Mouse (Mus musculus) urinary bladder, postnatal 10 days (tissue): ENCODE measurements at regions not wholly inside any gene's neighbourhood (a gene's known extent, or its start where the extent isn't known, plus 50 kb on each side); places are given as distances from the start of the nearest gene placed in this dataset.

Experiments used
- DNase-seq: peaks from one replicate; pipeline ENCODE4 v3.0.0; 2022; ENCODE audit warnings: low spot score

GRCm38 (mm10) chr5:125843259-125843658 is 311.7 kb downstream of the Tmem132b start:
- DNase-seq = no peak

GRCm38 (mm10) chr5:125849722-125850121 is 318.1 kb downstream of the Tmem132b start:
- no peak for DNase-seq

GRCm38 (mm10) chr5:125876296-125876695 is 344.7 kb downstream of the Tmem132b start:
- DNase-seq = no peak

GRCm38 (mm10) chr5:125888840-125889239 is 357.3 kb downstream of the Tmem132b start:
- no peak for DNase-seq

- DNase-seq = no peak
Observed at GRCm38 (mm10) chr5:125893864-125894263, 362.3 kb downstream of the Tmem132b start.

- no peak for DNase-seq
Observed at GRCm38 (mm10) chr5:125902038-125902437, 370.5 kb downstream of the Tmem132b start.

GRCm38 (mm10) chr5:125904426-125904825 is 372.9 kb downstream of the Tmem132b start:
- DNase-seq = no peak

- no peak for DNase-seq
Observed at GRCm38 (mm10) chr5:125907332-125907731, 375.8 kb downstream of the Tmem132b start.

GRCm38 (mm10) chr5:125907909-125908308 is 376.3 kb downstream of the Tmem132b start:
- DNase-seq = no peak

GRCm38 (mm10) chr5:125915857-125916256 is 384.3 kb downstream of the Tmem132b start:
- DNase-seq = no peak

GRCm38 (mm10) chr5:125920965-125921364 is 389.4 kb downstream of the Tmem132b start:
- DNase-seq = no peak

GRCm38 (mm10) chr5:125925856-125926497 is 394.4 kb downstream of the Tmem132b start:
- DNase-seq = no peak

GRCm38 (mm10) chr5:125931502-125931901 is 399.9 kb downstream of the Tmem132b start:
- no peak for DNase-seq

GRCm38 (mm10) chr5:125939416-125939815 is 407.8 kb downstream of the Tmem132b start:
- DNase-seq = no peak

- no peak for DNase-seq
Observed at GRCm38 (mm10) chr5:125946729-125947128, 415.2 kb downstream of the Tmem132b start.

GRCm38 (mm10) chr5:125951641-125952040 is 420.1 kb downstream of the Tmem132b start:
- no peak for DNase-seq

GRCm38 (mm10) chr5:125964039-125964438 is 432.5 kb downstream of the Tmem132b start:
- DNase-seq = no peak

GRCm38 (mm10) chr5:125968151-125968550 is 436.6 kb downstream of the Tmem132b start:
- DNase-seq = no peak

- no peak for DNase-seq
Observed at GRCm38 (mm10) chr5:125974035-125974434, 442.5 kb downstream of the Tmem132b start.

GRCm38 (mm10) chr5:125979801-125980200 is 448.2 kb downstream of the Tmem132b start:
- no peak for DNase-seq

GRCm38 (mm10) chr5:125985356-125985755 is 453.8 kb downstream of the Tmem132b start:
- no peak for DNase-seq

GRCm38 (mm10) chr5:125997173-125997572 is 465.6 kb downstream of the Tmem132b start:
- DNase-seq = no peak

GRCm38 (mm10) chr5:126007871-126008270 is 476.3 kb downstream of the Tmem132b start:
- DNase-seq = no peak

- DNase-seq = no peak
Observed at GRCm38 (mm10) chr5:126008321-126008720, 476.7 kb downstream of the Tmem132b start.
